Mouse (Mus musculus) lung, adult 2 months (tissue): ENCODE results near the gene BC017158.

ENCODE experiments used
- CTCF ChIP-seq: fragments of 200-500 bp; IDR thresholded peaks from 2 replicates; pipeline ENCODE4 v1.5.1; 2011; ENCODE audit warnings: mild to moderate bottlenecking, low read length, control low read depth; ENCODE audit not compliant: insufficient read depth
- POLR2A ChIP-seq: fragments of 200-500 bp; IDR thresholded peaks from 2 replicates; pipeline ENCODE4 v1.6.1; 2011; ENCODE audit warnings: low read depth, mild to moderate bottlenecking, control low read depth, low read length, borderline replicate concordance; ENCODE audit errors: extremely low read depth

GRCm38 (mm10) chr7:128302151-128302550, 4.2 kb upstream of the BC017158 start:
- TF ChIP-seq POLR2A (no peak), CTCF (no peak)
